Mouse (Mus musculus) MEL (cell line): ENCODE data around the gene Gtf3a.

Experiments
- CTCF ChIP-seq, 3 experiments: IDR thresholded peaks in 2 of 3; conservative IDR thresholded peaks in 1 of 3; 2 replicates each; pipeline ENCODE4 v1.5.1; 2011 to 2012; ENCODE audit warnings: low read length in 3 of 3, low read depth in 2 of 3, mild to moderate bottlenecking in 2 of 3, improper control_type of control experiment in 1 of 3, inconsistent platforms in 1 of 3, mixed read lengths in 1 of 3, moderate library complexity in 1 of 3; ENCODE audit not compliant: control insufficient read depth in 1 of 3, insufficient read depth in 1 of 3, poor library complexity in 1 of 3, severe bottlenecking in 1 of 3
- EP300 ChIP-seq, 2 experiments: IDR thresholded peaks; 2 replicates each; pipeline ENCODE4 v1.6.1; 2011; ENCODE audit warnings: improper control_type of control experiment in 2 of 2, low read length in 2 of 2, low read depth in 1 of 2, mild to moderate bottlenecking in 1 of 2
- ETS1 ChIP-seq: IDR thresholded peaks from 2 replicates; pipeline ENCODE4 v1.6.1; 2012; ENCODE audit warnings: low read depth, mild to moderate bottlenecking, inconsistent platforms, low read length, improper control_type of control experiment, moderate library complexity
- GABPA ChIP-seq: IDR thresholded peaks from 2 replicates; pipeline ENCODE4 v1.6.1; 2012; ENCODE audit warnings: low read depth, mild to moderate bottlenecking, inconsistent platforms, low read length, improper control_type of control experiment, moderate library complexity
- POLR2A ChIP-seq, 2 experiments: IDR thresholded peaks; 2 replicates each; pipeline ENCODE4 v1.6.1; 2011 to 2012; ENCODE audit warnings: low read length in 2 of 2, mild to moderate bottlenecking in 2 of 2, control low read depth in 1 of 2, improper control_type of control experiment in 1 of 2, low read depth in 1 of 2, moderate library complexity in 1 of 2; ENCODE audit not compliant: control insufficient read depth in 1 of 2, insufficient read depth in 1 of 2, poor library complexity in 1 of 2
- POLR2AphosphoS2 ChIP-seq: IDR thresholded peaks from 2 replicates; pipeline ENCODE4 v1.6.1; 2011; ENCODE audit warnings: low read length, improper control_type of control experiment
- SIN3A ChIP-seq: IDR thresholded peaks from 2 replicates; pipeline ENCODE4 v1.6.1; 2012; ENCODE audit warnings: low read length, improper control_type of control experiment, inconsistent platforms

DNA sequence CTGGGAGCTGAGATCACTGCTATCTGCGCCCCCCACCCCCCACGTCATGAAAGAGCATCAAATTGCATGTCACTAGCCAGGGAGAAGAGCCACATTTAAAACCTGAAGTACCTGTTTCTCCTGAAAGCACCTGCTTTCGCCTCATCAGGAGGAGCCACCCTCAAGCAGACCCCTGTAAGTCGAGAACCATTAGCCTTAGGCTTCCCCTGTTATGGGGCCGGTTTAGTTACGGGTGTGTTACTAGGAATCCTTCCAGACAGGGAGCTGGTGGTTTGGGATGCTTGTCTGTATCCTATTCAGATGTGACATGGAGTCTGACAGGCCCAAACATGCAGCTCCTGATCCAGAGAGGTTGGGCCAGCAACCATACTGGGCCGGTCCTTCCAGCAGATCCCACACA, 35.1 kb upstream of the Gtf3a start:
- no peak for TF ChIP-seq POLR2A (IDR thresholded peaks at IDR 0.05; ENCODE audit: control insufficient read depth in 1 of 2, insufficient read depth in 1 of 2, low read depth in 1 of 2, low read length in 2 of 2, poor library complexity in 1 of 2)
- no peak for TF ChIP-seq GABPA
- TF ChIP-seq ETS1: no peak
- no peak for TF ChIP-seq CTCF (IDR thresholded peaks at IDR 0.05 in 2 of 3, conservative IDR thresholded peaks at IDR 0.05 in 1 of 3; ENCODE audit: control insufficient read depth in 1 of 3, insufficient read depth in 1 of 3, low read depth in 2 of 3, low read length in 3 of 3, poor library complexity in 1 of 3, severe bottlenecking in 1 of 3)
- no peak for TF ChIP-seq POLR2AphosphoS2
- no peak for TF ChIP-seq EP300 (IDR thresholded peaks at IDR 0.05; ENCODE audit: low read depth in 1 of 2, low read length in 2 of 2)
- no peak for TF ChIP-seq SIN3A
